ENCODE assay signal across 19 mouse cellular contexts in the genomic region with DNA sequence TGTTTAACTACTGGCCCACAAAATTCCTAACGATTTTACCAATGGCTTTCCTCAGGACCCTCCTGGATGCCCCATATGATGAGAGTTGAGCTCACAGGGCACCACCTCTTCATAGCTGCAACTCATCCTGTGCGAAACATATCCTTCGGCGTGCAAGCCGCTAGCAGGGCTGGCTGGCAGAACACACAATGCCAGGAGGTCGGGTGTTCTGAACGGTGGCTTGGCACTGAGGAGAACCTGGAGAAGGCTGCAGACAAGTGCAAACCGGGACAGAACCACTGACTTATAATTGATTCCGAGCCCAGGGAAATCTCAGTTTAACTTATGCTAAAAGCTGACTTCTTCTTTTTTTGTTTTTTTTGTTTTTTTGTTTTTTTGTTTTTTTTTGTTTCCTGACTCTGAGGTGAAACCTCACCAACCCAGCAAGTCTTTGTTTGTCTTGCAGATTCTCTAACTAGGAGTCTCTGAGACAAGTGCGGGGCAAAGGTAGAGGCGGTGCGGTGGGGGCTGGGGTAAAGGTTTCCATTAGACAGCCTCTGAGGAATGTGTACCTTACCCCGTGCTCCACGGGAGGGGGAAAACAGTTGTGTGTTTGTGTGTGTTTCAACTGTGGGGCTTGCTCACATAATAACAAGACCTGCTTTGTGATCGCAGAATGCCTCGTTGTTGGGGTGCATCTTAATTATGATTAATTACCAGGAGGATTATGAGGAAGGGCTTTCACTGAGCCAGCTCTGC. TPM values are rescaled to one million over a fixed set of nuclear protein-coding genes. Genes with fewer than 3 reads are reported as not detected.
DNase-seq lines count a peak whose midpoint lies in the region; ATAC-seq and TF ChIP-seq lines count a peak whose summit lies in the region.
"Had no signal": no experiment of that assay in that cellular context is flagged by ENCODE, and none has a peak within 500 bp of the region (broad histone marks: within the 10 kb centered on the region; RNA-seq: fewer than 3 reads in every experiment).

No protein-coding gene starts in this region.

- peaks cover 33% of the 10 kb centered on the region; the same call in 1 of the 2 replicates for H3K4me1 ChIP-seq in kidney, adult 2 months (ENCODE audit: control insufficient read depth, insufficient read depth, low read length)
- no peaks in the 10 kb centered on the region for H3K4me1 ChIP-seq in hindbrain, embryonic 11.5 days (replicated peaks; ENCODE audit: control insufficient read depth, insufficient read depth, low read length)

- no peak for TF ChIP-seq POLR2A in kidney, adult 2 months (IDR thresholded peaks at IDR 0.05; ENCODE audit: low read depth, low read length)

- no peak for TF ChIP-seq CTCF in kidney, adult 2 months (conservative IDR thresholded peaks at IDR 0.05; ENCODE audit: insufficient read depth, insufficient read length, low read depth, low read length)
- TF ChIP-seq CTCF in layer of hippocampus, adult 2 months (conservative IDR thresholded peaks at IDR 0.05) = no peak

- WGBS in kidney, adult 2 months = 34% methylated on average over 16 of the region's 16 CpGs
- 65% methylated on average over 16 of the region's 16 CpGs for WGBS in hindbrain, embryonic 11.5 days

- H3K27ac ChIP-seq in kidney, adult 2 months (ENCODE audit: insufficient read depth, low read depth, low read length) = peak overlapping the region; percentile 98
- H3K27ac ChIP-seq in layer of hippocampus, adult 2 months = no peak overlapping the region
- no peak overlapping the region for H3K27ac ChIP-seq in hindbrain, embryonic 11.5 days (ENCODE audit: low read depth, low read length)
- H3K27ac ChIP-seq: embryonic facial prominence, embryonic 12.5 days; hindbrain, embryonic 10.5 days; limb, embryonic 10.5 days; macrophage; neural tube, embryonic 13.5 days had no signal

- no peaks in the 10 kb centered on the region for H3K36me3 ChIP-seq in kidney, adult 2 months (ENCODE audit: control insufficient read depth, insufficient read depth, low read length)
- H3K36me3 ChIP-seq in hindbrain, embryonic 11.5 days (ENCODE audit: control insufficient read depth, insufficient read depth, low read length) = no peaks in the 10 kb centered on the region
- H3K36me3 ChIP-seq: embryonic facial prominence, embryonic 12.5 days; hindbrain, embryonic 10.5 days; limb, embryonic 10.5 days; neural tube, embryonic 13.5 days had no signal

- DNase-seq in urinary bladder, adult 18-20 months (ENCODE audit: low spot score in 2 of 2) = peak; percentile 34 to 55
- DNase-seq in urinary bladder, postnatal 10 days (ENCODE audit: low spot score) = no peak
- peak; percentile 92 for DNase-seq in kidney, adult 2 months
- DNase-seq in kidney, postnatal 25 days = peak; percentile 84 to 92
- no peak for DNase-seq in layer of hippocampus, adult 2 months (ENCODE audit: low spot score in 2 of 2)
- no peak for DNase-seq in hindbrain, embryonic 11.5 days (ENCODE audit: low spot score)
- no peak for DNase-seq in heart, adult 18-20 months
- DNase-seq: adrenal gland, postnatal 36 days; cerebellum, adult 2 months; lung, embryonic 14.5 days; thymus, postnatal 4 days had no signal

- ATAC-seq in hindbrain, embryonic 11.5 days (ENCODE audit: low FRiP score) = no peak
- ATAC-seq: inflammation-experienced regulatory T-cells, adult 6 months had no signal

- H3K27me3 ChIP-seq in kidney, adult 2 months (replicated peaks; ENCODE audit: control insufficient read depth, insufficient read depth, low read length) = no peaks in the 10 kb centered on the region
- no peaks in the 10 kb centered on the region for H3K27me3 ChIP-seq in hindbrain, embryonic 11.5 days (ENCODE audit: control insufficient read depth, insufficient read depth, low read length)
- H3K27me3 ChIP-seq: embryonic facial prominence, embryonic 12.5 days had no signal

- peak overlapping the region; percentile 6; the same call in 1 of the 2 replicates for H3K4me3 ChIP-seq in kidney, adult 2 months (ENCODE audit: insufficient read depth, low read depth, low read length)
- no peak overlapping the region for H3K4me3 ChIP-seq in layer of hippocampus, adult 2 months
- no peak overlapping the region for H3K4me3 ChIP-seq in hindbrain, embryonic 11.5 days (ENCODE audit: low read depth, low read length)
- H3K4me3 ChIP-seq: embryonic facial prominence, embryonic 12.5 days; hindbrain, embryonic 10.5 days; limb, embryonic 10.5 days; neural tube, embryonic 13.5 days had no signal

- H3K9me3 ChIP-seq in hindbrain, embryonic 11.5 days (ENCODE audit: control insufficient read depth, low read length) = no peaks in the 10 kb centered on the region
- H3K9me3 ChIP-seq: embryonic facial prominence, embryonic 12.5 days; hindbrain, embryonic 10.5 days; limb, embryonic 10.5 days; neural tube, embryonic 13.5 days had no signal

- no peak overlapping the region for H3K4me2 ChIP-seq in hindbrain, embryonic 11.5 days (replicated peaks; ENCODE audit: low read depth, low read length)
- H3K4me2 ChIP-seq: embryonic facial prominence, embryonic 12.5 days; liver, embryonic 11.5 days; lung, embryonic 14.5 days; midbrain, embryonic 11.5 days; neural tube, embryonic 13.5 days had no signal

- no peak overlapping the region for H3K9ac ChIP-seq in hindbrain, embryonic 11.5 days (ENCODE audit: low read depth, low read length)
- H3K9ac ChIP-seq: embryonic facial prominence, embryonic 12.5 days; lung, embryonic 14.5 days; neural tube, embryonic 13.5 days had no signal

RNA-seq across cellular contexts. Expression of a gene that starts 2.2 kb away (rescaled TPM):
- polyA plus RNA-seq in kidney, adult 2 months (2012; rRNA removed) = 29.9 and 30.6 TPM in 2 replicates
- 10 to 100 TPM; 87.7 to 91.1 TPM for total RNA-seq in layer of hippocampus, adult 2 months (2021)
- polyA plus RNA-seq in hindbrain, embryonic 11.5 days (2014; fragmentation: Nextera tagmentation; extraction: Ambion mirVana) = 5.6 and 5.8 TPM in 2 replicates
- total RNA-seq in heart, adult 18-20 months (2021) = 10 to 100 TPM; 29.7 to 31.3 TPM

Comparison
In these comparisons a context has a peak if more than half of its experiments do, and no peak if none do; other contexts are left out.
1. DNase-seq: peak in urinary bladder, adult 18-20 months (2 of 2), kidney, adult 2 months (single experiment) and kidney, postnatal 25 days (2 of 2); none in urinary bladder, postnatal 10 days (single experiment), layer of hippocampus, adult 2 months (0 of 2), hindbrain, embryonic 11.5 days (single experiment) and heart, adult 18-20 months (0 of 2).